Mouse (Mus musculus): ENCODE data around the gene Mageb3.
"Not testable (repeated sequence)": the region's sequence is repeated elsewhere in the genome, so short reads cannot be mapped to it uniquely, and the experiment has no call there.

Gene Mageb3

GRCm38 (mm10) chr2:121955765-121956223, at the start of gene Mageb3, which contains the start of gene Ctdspl2:
Gene Mageb3, minus strand, starts transcription at chr2:121956092.
Gene Ctdspl2, plus strand, starts transcription at chr2:121956001.
- peak; percentile 98 for DNase-seq

- DNase-seq: no peak
Measured at GRCm38 (mm10) chr2:121995738-121996137, 39.8 kb upstream of the Mageb3 start.

GRCm38 (mm10) chr2:121957216-121957792, 1.4 kb upstream of the Mageb3 start:
- DNase-seq: no peak

- peak; percentile 97 for DNase-seq
Measured at GRCm38 (mm10) chr2:121956224-121957018, 529 bp upstream of the Mageb3 start.

- DNase-seq: peak; percentile 6
Measured at GRCm38 (mm10) chr2:121954971-121955656, 778 bp downstream of the Mageb3 start.

GRCm38 (mm10) chr2:121943364-121943763, 12.5 kb downstream of the Mageb3 start:
- DNase-seq: no peak

GRCm38 (mm10) chr2:121937624-121938023, 18.3 kb downstream of the Mageb3 start:
- DNase-seq: not testable (repeated sequence)

- peak; percentile 21 for DNase-seq
Measured at GRCm38 (mm10) chr2:121916047-121916970, 39.6 kb downstream of the Mageb3 start.

GRCm38 (mm10) chr2:121909975-121910374, 45.9 kb downstream of the Mageb3 start:
- DNase-seq: no peak
